14 mouse cellular contexts compared by ENCODE assay signal in the genomic region with DNA sequence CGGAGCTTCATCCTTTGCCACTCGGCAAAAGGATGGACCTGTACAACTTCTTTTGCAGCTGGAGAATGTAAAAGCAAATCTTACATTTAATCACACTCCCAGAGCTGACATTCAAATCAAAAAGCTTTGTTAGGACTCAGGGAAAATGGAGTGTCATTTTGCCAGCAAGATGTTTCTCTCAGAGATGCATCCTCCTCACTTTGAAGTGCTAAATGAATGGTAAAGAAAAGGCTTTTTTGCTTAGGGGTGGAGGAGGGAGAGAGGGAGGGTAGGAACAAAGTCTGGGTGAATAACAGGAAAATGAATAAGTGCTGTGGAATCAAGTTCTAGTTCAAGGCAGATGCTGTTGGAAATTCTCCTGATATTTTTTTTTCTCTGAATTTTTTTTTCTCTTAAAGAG. TPM values are rescaled to one million over a fixed set of nuclear protein-coding genes. Genes with fewer than 3 reads are reported as not detected.
"Had no signal": no experiment of that assay in that cellular context is flagged by ENCODE, and none has a peak within 500 bp of the region (broad histone marks: within the 10 kb centered on the region; RNA-seq: fewer than 3 reads in every experiment).

No protein-coding gene starts in this region.

- H3K27ac ChIP-seq: kidney, postnatal 0 days; left cerebral cortex, adult 2 months; limb, embryonic 10.5 days; liver, embryonic 15.5 days; midbrain, embryonic 13.5 days; stomach, postnatal 0 days had no signal

- H3K27me3 ChIP-seq: liver, embryonic 15.5 days; midbrain, embryonic 13.5 days had no signal

- H3K9me3 ChIP-seq: limb, embryonic 10.5 days; liver, embryonic 15.5 days; midbrain, embryonic 13.5 days had no signal

- H3K36me3 ChIP-seq: limb, embryonic 10.5 days; liver, embryonic 15.5 days; midbrain, embryonic 13.5 days had no signal

- H3K4me2 ChIP-seq: liver, embryonic 11.5 days; liver, embryonic 15.5 days; midbrain, embryonic 13.5 days had no signal

- H3K4me1 ChIP-seq: limb, embryonic 10.5 days; liver, embryonic 15.5 days; midbrain, embryonic 13.5 days had no signal

- H3K9ac ChIP-seq: liver, embryonic 15.5 days; midbrain, embryonic 13.5 days had no signal

- H3K4me3 ChIP-seq: left cerebral cortex, adult 2 months; limb, embryonic 10.5 days; liver, embryonic 15.5 days; midbrain, embryonic 13.5 days had no signal

- ATAC-seq: lung, postnatal 0 days; midbrain, embryonic 13.5 days had no signal

- DNase-seq: kidney, postnatal 36 days; lung, adult 2 months; lung, postnatal 36 days; thymus, adult 18-20 months; thymus, postnatal 14 days had no signal

RNA-seq across cellular contexts. Expression of gene Gria1, which starts 53.4 kb away (rescaled TPM):
- total RNA-seq: megakaryocyte progenitor cell, adult 5-6 weeks had no signal
